In the genomic region with DNA sequence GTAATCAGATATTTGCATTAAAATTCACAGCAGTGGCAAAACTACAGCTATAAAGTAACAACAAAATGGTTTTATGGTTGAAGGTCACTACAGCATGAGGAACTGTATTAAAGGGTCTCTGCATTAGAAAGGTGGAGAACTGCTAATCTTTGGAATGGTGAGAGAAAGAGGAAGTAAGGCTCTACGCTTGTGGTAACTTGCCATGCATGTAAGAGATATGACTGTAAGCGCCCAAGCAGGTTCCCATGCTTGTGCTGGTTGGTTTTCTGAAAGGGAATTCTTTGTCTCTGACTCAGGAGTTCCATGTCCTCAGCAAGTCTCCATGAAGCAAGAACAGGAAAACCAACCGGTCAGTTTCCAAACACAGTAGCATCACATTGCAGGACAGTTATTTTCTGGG, we compare ENCODE assay signal across 15 mouse cellular contexts.
"Had no signal": no experiment of that assay in that cellular context is flagged by ENCODE, and none has a peak within 500 bp of the region (broad histone marks: within the 10 kb centered on the region; RNA-seq: fewer than 3 reads in every experiment).

No protein-coding gene starts in this region.

- H3K4me1 ChIP-seq: neural tube, embryonic 15.5 days had no signal

- H3K9me3 ChIP-seq: limb, embryonic 12.5 days; midbrain, embryonic 10.5 days; neural tube, embryonic 15.5 days had no signal

- DNase-seq: kidney, adult 8-10 months; kidney, postnatal 25 days; layer of hippocampus, adult 9-11 months; layer of hippocampus, postnatal 36 days; lung, adult 2 months; lung, postnatal 36 days; midbrain, embryonic 14.5 days; thymus, postnatal 14 days had no signal

- H3K36me3 ChIP-seq: limb, embryonic 12.5 days; midbrain, embryonic 10.5 days; neural tube, embryonic 15.5 days had no signal

- ATAC-seq: lung, postnatal 0 days had no signal

- H3K4me2 ChIP-seq: limb, embryonic 12.5 days; neural tube, embryonic 15.5 days had no signal

- H3K4me3 ChIP-seq: limb, embryonic 12.5 days; midbrain, embryonic 10.5 days; myocyte; neural tube, embryonic 15.5 days had no signal

- H3K27ac ChIP-seq: limb, embryonic 12.5 days; liver, embryonic 14.5 days; midbrain, embryonic 10.5 days; neural tube, embryonic 15.5 days; stomach, postnatal 0 days had no signal

- H3K9ac ChIP-seq: limb, embryonic 12.5 days; liver, embryonic 14.5 days; neural tube, embryonic 15.5 days had no signal

- H3K27me3 ChIP-seq: limb, embryonic 12.5 days; neural tube, embryonic 15.5 days had no signal
